Mouse (Mus musculus): ENCODE data around the gene Nxpe5. TPM values are rescaled to one million over a fixed set of nuclear protein-coding genes. Genes with fewer than 3 reads are reported as not detected.

Nxpe5 gene
- polyA plus RNA-seq, 1 experiment, result 0.33 TPM

- Histone ChIP-seq H3K27ac (ENCODE audit: insufficient read depth, low read depth, low read length) (no peak overlapping the region), H3K27me3 (replicated peaks; ENCODE audit: control insufficient read depth, insufficient read depth, low read length) (no peaks in the 10 kb centered on the region), H3K4me1 (ENCODE audit: control insufficient read depth, insufficient read depth, low read length) (peaks cover 4% of the 10 kb centered on the region; the same call in 1 of the 2 replicates), H3K4me3 (ENCODE audit: insufficient read depth, low read depth, low read length) (no peak overlapping the region), H3K36me3 (ENCODE audit: control insufficient read depth, insufficient read depth, low read length) (no peaks in the 10 kb centered on the region)
- TF ChIP-seq POLR2A (IDR thresholded peaks at IDR 0.05; ENCODE audit: low read depth, low read length), result no peak
- TF ChIP-seq CTCF (conservative IDR thresholded peaks at IDR 0.05; ENCODE audit: insufficient read depth, insufficient read length, low read depth, low read length), result no peak
- DNase-seq, result no peak
- WGBS, result 58% methylated on average over 7 of the region's 7 CpGs
These were observed 33.3 kb downstream of the Nxpe5 start for GRCm38 (mm10) chr5:138258993-138259392.

- Histone ChIP-seq H3K36me3 (ENCODE audit: control insufficient read depth, insufficient read depth, low read length) (no peaks in the 10 kb centered on the region), H3K27ac (ENCODE audit: insufficient read depth, low read depth, low read length) (no peak overlapping the region), H3K4me3 (ENCODE audit: insufficient read depth, low read depth, low read length) (no peak overlapping the region), H3K4me1 (ENCODE audit: control insufficient read depth, insufficient read depth, low read length) (peaks cover 4% of the 10 kb centered on the region; the same call in 1 of the 2 replicates), H3K27me3 (replicated peaks; ENCODE audit: control insufficient read depth, insufficient read depth, low read length) (no peaks in the 10 kb centered on the region)
- TF ChIP-seq CTCF (conservative IDR thresholded peaks at IDR 0.05; ENCODE audit: insufficient read depth, insufficient read length, low read depth, low read length) (no peak), POLR2A (IDR thresholded peaks at IDR 0.05; ENCODE audit: low read depth, low read length) (no peak)
- no peak for DNase-seq
- 89% methylated on average over 10 of the region's 10 CpGs for WGBS
These were observed 34.4 kb downstream of the Nxpe5 start for GRCm38 (mm10) chr5:138260051-138260450.

GRCm38 (mm10) chr5:138260834-138261233 lies 35.1 kb downstream of the Nxpe5 start:
- no peak overlapping the region for H3K4me3 ChIP-seq (ENCODE audit: insufficient read depth, low read depth, low read length)
- no peak for DNase-seq
- TF ChIP-seq CTCF (conservative IDR thresholded peaks at IDR 0.05; ENCODE audit: insufficient read depth, insufficient read length, low read depth, low read length) (no peak), POLR2A (IDR thresholded peaks at IDR 0.05; ENCODE audit: low read depth, low read length) (no peak)
- no peaks in the 10 kb centered on the region for H3K36me3 ChIP-seq (ENCODE audit: control insufficient read depth, insufficient read depth, low read length)
- WGBS, result 83% methylated on average over 11 of the region's 11 CpGs
- H3K27me3 ChIP-seq (replicated peaks; ENCODE audit: control insufficient read depth, insufficient read depth, low read length), result no peaks in the 10 kb centered on the region
- no peak overlapping the region for H3K27ac ChIP-seq (ENCODE audit: insufficient read depth, low read depth, low read length)
- peaks cover 4% of the 10 kb centered on the region; the same call in 1 of the 2 replicates for H3K4me1 ChIP-seq (ENCODE audit: control insufficient read depth, insufficient read depth, low read length)

- Histone ChIP-seq H3K36me3 (ENCODE audit: control insufficient read depth, insufficient read depth, low read length) (no peaks in the 10 kb centered on the region), H3K4me3 (ENCODE audit: insufficient read depth, low read depth, low read length) (no peak overlapping the region), H3K4me1 (ENCODE audit: control insufficient read depth, insufficient read depth, low read length) (peaks cover 4% of the 10 kb centered on the region; the same call in 1 of the 2 replicates), H3K27me3 (replicated peaks; ENCODE audit: control insufficient read depth, insufficient read depth, low read length) (no peaks in the 10 kb centered on the region), H3K27ac (ENCODE audit: insufficient read depth, low read depth, low read length) (no peak overlapping the region)
- 65% methylated on average over 4 of the region's 4 CpGs for WGBS
- no peak for DNase-seq
- TF ChIP-seq CTCF (conservative IDR thresholded peaks at IDR 0.05; ENCODE audit: insufficient read depth, insufficient read length, low read depth, low read length) (no peak), POLR2A (IDR thresholded peaks at IDR 0.05; ENCODE audit: low read depth, low read length) (no peak)
These were observed 36.3 kb downstream of the Nxpe5 start for GRCm38 (mm10) chr5:138262001-138262400.

GRCm38 (mm10) chr5:138262582-138263240 lies 37.0 kb downstream of the Nxpe5 start:
- peaks cover 4% of the 10 kb centered on the region; the same call in 1 of the 2 replicates for H3K4me1 ChIP-seq (ENCODE audit: control insufficient read depth, insufficient read depth, low read length)
- H3K36me3 ChIP-seq (ENCODE audit: control insufficient read depth, insufficient read depth, low read length), result no peaks in the 10 kb centered on the region
- H3K27ac ChIP-seq (ENCODE audit: insufficient read depth, low read depth, low read length), result no peak overlapping the region
- DNase-seq, result no peak
- no peak for TF ChIP-seq CTCF (conservative IDR thresholded peaks at IDR 0.05; ENCODE audit: insufficient read depth, insufficient read length, low read depth, low read length)
- no peak for TF ChIP-seq POLR2A (IDR thresholded peaks at IDR 0.05; ENCODE audit: low read depth, low read length)
- 58% methylated on average over 18 of the region's 18 CpGs for WGBS
- no peaks in the 10 kb centered on the region for H3K27me3 ChIP-seq (replicated peaks; ENCODE audit: control insufficient read depth, insufficient read depth, low read length)
- H3K4me3 ChIP-seq (ENCODE audit: insufficient read depth, low read depth, low read length), result peak overlapping the region; percentile 71

- TF ChIP-seq CTCF (conservative IDR thresholded peaks at IDR 0.05; ENCODE audit: insufficient read depth, insufficient read length, low read depth, low read length) (no peak), POLR2A (IDR thresholded peaks at IDR 0.05; ENCODE audit: low read depth, low read length) (peak; percentile 86)
- no peaks in the 10 kb centered on the region for H3K36me3 ChIP-seq (ENCODE audit: control insufficient read depth, insufficient read depth, low read length)
- H3K4me1 ChIP-seq (ENCODE audit: control insufficient read depth, insufficient read depth, low read length), result peaks cover 4% of the 10 kb centered on the region; the same call in 1 of the 2 replicates
- under 1% methylated on average over 71 of the region's 71 CpGs for whole genome bisulfite sequencing
- no peaks in the 10 kb centered on the region for H3K27me3 ChIP-seq (replicated peaks; ENCODE audit: control insufficient read depth, insufficient read depth, low read length)
- H3K4me3 ChIP-seq (ENCODE audit: insufficient read depth, low read depth, low read length), result peak within 1 kb of the TSS; percentile 71
- peak; percentile 96 for DNase-seq
- H3K27ac ChIP-seq (ENCODE audit: insufficient read depth, low read depth, low read length), result peak within 1 kb of the TSS; percentile 49; the same call in 1 of the 2 replicates
These were observed 37.8 kb downstream of the Nxpe5 start, which contains the start of gene BC037034 for GRCm38 (mm10) chr5:138263260-138264206. Gene BC037034 (minus strand): TSS chr5:138264033.

Measured in kidney, adult 2 months (tissue).